Mouse (Mus musculus) liver, embryonic 14.5 days (tissue): ENCODE measurements around the gene Sh2d4b. TPM values are rescaled to one million over a fixed set of nuclear protein-coding genes. Genes with fewer than 3 reads are reported as not detected.

ENCODE experiments used
- ATAC-seq: fragments of 200-750 bp; cut with Nextera tagmentation; 2 replicates; pipeline ENCODE4 v1.8.0; 2017; ENCODE audit warnings: moderate number of reproducible peaks, mild to moderate bottlenecking, moderate library complexity; ENCODE audit not compliant: insufficient read depth
- DNase-seq, 3 experiments: peaks; one replicate each; pipeline ENCODE4 v3.0.0-alpha.2; 2012 to 2013; ENCODE audit warnings: low read depth in 3 of 3, low spot score in 3 of 3
- H3K27ac ChIP-seq: fragments of 300-500 bp; sonication (generic); 2 replicates; pipeline ENCODE4 v1.5.1; 2014; ENCODE audit warnings: moderate library complexity, mild to moderate bottlenecking, control low read depth, inconsistent platforms
- H3K27me3 ChIP-seq: fragments of 300-500 bp; sonication (generic); 2 replicates; pipeline ENCODE4 v1.6.1; 2014; ENCODE audit warnings: mild to moderate bottlenecking, low read length, moderate library complexity; ENCODE audit not compliant: control insufficient read depth, insufficient read depth
- H3K36me3 ChIP-seq: fragments of 300-500 bp; sonication (generic); replicated peaks from 2 replicates; pipeline ENCODE4 v1.6.1; 2014; ENCODE audit warnings: low read depth; ENCODE audit not compliant: control insufficient read depth, insufficient read depth
- H3K4me1 ChIP-seq, 2 experiments: fragments of 200-500 bp in 1 of 2; fragments of 300-500 bp in 1 of 2; sonication (generic) in 1 of 2; replicated peaks; 2 replicates each; pipeline ENCODE4 v1.6.1; 2012 to 2014; ENCODE audit warnings: antibody characterized with exemption in 1 of 2, inconsistent platforms in 1 of 2, low read length in 1 of 2; ENCODE audit not compliant: control insufficient read depth in 2 of 2, insufficient read depth in 2 of 2
- H3K4me2 ChIP-seq: fragments of 300-500 bp; sonication (generic); 2 replicates; pipeline ENCODE4 v1.6.1; 2014; ENCODE audit warnings: low read depth, mild to moderate bottlenecking, control low read depth, moderate library complexity
- H3K4me3 ChIP-seq, 2 experiments: fragments of 200-500 bp in 1 of 2; fragments of 300-500 bp in 1 of 2; sonication (generic) in 1 of 2; 2 replicates each; pipeline ENCODE4 v1.5.1; 2012 to 2014; ENCODE audit warnings: low read depth in 2 of 2, low read length in 2 of 2, mild to moderate bottlenecking in 2 of 2, control low read depth in 1 of 2, inconsistent platforms in 1 of 2, moderate library complexity in 1 of 2; ENCODE audit not compliant: insufficient read depth in 1 of 2
- H3K9ac ChIP-seq: fragments of 300-500 bp; sonication (generic); replicated peaks from 2 replicates; pipeline ENCODE4 v1.6.1; 2014; ENCODE audit warnings: mild to moderate bottlenecking, control low read depth, moderate library complexity
- H3K9me3 ChIP-seq: fragments of 300-500 bp; sonication (generic); 2 replicates; pipeline ENCODE4 v1.6.1; 2016; ENCODE audit warnings: low read length, mixed read lengths; ENCODE audit not compliant: control insufficient read depth
- CTCF ChIP-seq: IDR thresholded peaks from 2 replicates; pipeline ENCODE4 v1.5.1; 2016; ENCODE audit warnings: antibody characterized with exemption, low read depth, control low read depth
- EP300 ChIP-seq: IDR thresholded peaks from 2 replicates; pipeline ENCODE4 v1.6.1; 2016; ENCODE audit warnings: antibody characterized with exemption, low read depth
- WGBS: fragments of 180-500 bp; shearing (Covaris S2); extraction: QIAGEN DNeasy Blood & Tissue Kit; methylation state at CpG from one replicate; pipeline ENCODE4 v1.1.7; 2014; ENCODE audit not compliant: insufficient replicate concordance; 5-methylcytosine and 5-hydroxymethylcytosine counted together
- polyA plus RNA-seq, 2 experiments: library from polyadenylated mRNA; depleted of rRNA in 1 of 2; stranded (reverse) in 1 of 2; unstranded in 1 of 2; fragments of >200 nt; fragmentation: Nextera tagmentation in 1 of 2; extraction: Ambion mirVana in 1 of 2; gene quantifications; 2 replicates each; pipeline versions ENCODE4 v1.2.1 to v1.2.3; 2012 to 2014

Sh2d4b gene
- polyA plus RNA-seq, 2 experiments, result 0.08 to 0.23 TPM

GRCm38 (mm10) chr14:40837397-40837796, 55.7 kb downstream of the Sh2d4b start:
- no peak overlapping the region for H3K27ac ChIP-seq
- H3K36me3 ChIP-seq, result no peaks in the 10 kb centered on the region
- no peaks in the 10 kb centered on the region for H3K4me1 ChIP-seq
- H3K4me3 ChIP-seq, result no peak overlapping the region
- H3K9ac ChIP-seq, result no peak overlapping the region
- no peak overlapping the region for H3K4me2 ChIP-seq
- H3K27me3 ChIP-seq, result no peaks in the 10 kb centered on the region
- no peaks in the 10 kb centered on the region for H3K9me3 ChIP-seq
- no peak for TF ChIP-seq CTCF
- no peak for TF ChIP-seq EP300
- ATAC-seq, result no peak
- DNase-seq, result no peak

- H3K4me3 ChIP-seq, result no peak overlapping the region
- ATAC-seq (no peak), DNase-seq (no peak)
- WGBS, result 71% methylated on average over 9 of the region's 9 CpGs
- no peaks in the 10 kb centered on the region for H3K9me3 ChIP-seq
- H3K36me3 ChIP-seq, result no peaks in the 10 kb centered on the region
- H3K27ac ChIP-seq, result no peak overlapping the region
- no peak overlapping the region for H3K9ac ChIP-seq
- no peak for TF ChIP-seq EP300
- no peak for TF ChIP-seq CTCF
- H3K4me1 ChIP-seq, result no peaks in the 10 kb centered on the region
- H3K4me2 ChIP-seq, result no peak overlapping the region
- no peaks in the 10 kb centered on the region for H3K27me3 ChIP-seq
These were observed 62.6 kb downstream of the Sh2d4b start for GRCm38 (mm10) chr14:40830505-40830904.

GRCm38 (mm10) chr14:40830094-40830493, 63.0 kb downstream of the Sh2d4b start:
- 75% methylated on average over 11 of the region's 11 CpGs for WGBS
- Histone ChIP-seq H3K36me3 (no peaks in the 10 kb centered on the region), H3K4me2 (no peak overlapping the region), H3K9me3 (no peaks in the 10 kb centered on the region), H3K4me1 (no peaks in the 10 kb centered on the region), H3K9ac (no peak overlapping the region), H3K27me3 (no peaks in the 10 kb centered on the region), H3K27ac (no peak overlapping the region), H3K4me3 (no peak overlapping the region)
- no peak for TF ChIP-seq CTCF
- no peak for TF ChIP-seq EP300
- DNase-seq (no peak), ATAC-seq (no peak)

GRCm38 (mm10) chr14:40818051-40818450, 75.0 kb downstream of the Sh2d4b start:
- no peak overlapping the region for H3K4me2 ChIP-seq
- no peaks in the 10 kb centered on the region for H3K36me3 ChIP-seq
- DNase-seq (no peak), ATAC-seq (peak; percentile 39; the same call in 1 of the 2 replicates)
- no peaks in the 10 kb centered on the region for H3K4me1 ChIP-seq
- H3K9ac ChIP-seq, result no peak overlapping the region
- WGBS, result 53% methylated on average over 2 of the region's 2 CpGs
- TF ChIP-seq EP300, result no peak
- TF ChIP-seq CTCF, result no peak
- H3K4me3 ChIP-seq, result no peak overlapping the region
- H3K27me3 ChIP-seq, result no peaks in the 10 kb centered on the region
- H3K27ac ChIP-seq, result no peak overlapping the region
- no peaks in the 10 kb centered on the region for H3K9me3 ChIP-seq

DNA sequence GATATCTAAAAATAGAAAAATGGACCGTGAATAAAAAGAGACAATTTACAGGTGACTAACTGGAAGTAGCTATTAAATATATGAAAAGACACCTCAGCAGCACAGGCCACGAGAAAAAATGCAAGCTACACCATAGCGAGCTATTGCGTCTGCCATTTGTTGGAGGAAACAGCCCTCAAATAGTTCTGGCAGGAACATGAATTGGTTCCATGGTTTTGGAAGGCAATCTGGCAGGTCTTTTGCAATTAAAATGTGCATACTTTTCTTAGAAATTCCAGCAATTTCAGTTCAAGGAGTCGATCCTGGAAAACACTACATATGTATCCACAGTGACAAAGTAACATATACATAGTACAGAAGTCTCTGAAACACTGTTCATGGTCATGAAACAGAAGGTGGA, 76.4 kb downstream of the Sh2d4b start:
- DNase-seq, result no peak
- Histone ChIP-seq H3K4me2 (no peak overlapping the region), H3K36me3 (no peaks in the 10 kb centered on the region), H3K9ac (no peak overlapping the region), H3K27me3 (no peaks in the 10 kb centered on the region), H3K4me1 (no peaks in the 10 kb centered on the region), H3K27ac (no peak overlapping the region), H3K4me3 (no peak overlapping the region), H3K9me3 (no peaks in the 10 kb centered on the region)
- whole genome bisulfite sequencing, result 60% methylated on average over 5 of the region's 5 CpGs
- ATAC-seq, result no peak
- TF ChIP-seq CTCF (no peak), EP300 (no peak)

DNA sequence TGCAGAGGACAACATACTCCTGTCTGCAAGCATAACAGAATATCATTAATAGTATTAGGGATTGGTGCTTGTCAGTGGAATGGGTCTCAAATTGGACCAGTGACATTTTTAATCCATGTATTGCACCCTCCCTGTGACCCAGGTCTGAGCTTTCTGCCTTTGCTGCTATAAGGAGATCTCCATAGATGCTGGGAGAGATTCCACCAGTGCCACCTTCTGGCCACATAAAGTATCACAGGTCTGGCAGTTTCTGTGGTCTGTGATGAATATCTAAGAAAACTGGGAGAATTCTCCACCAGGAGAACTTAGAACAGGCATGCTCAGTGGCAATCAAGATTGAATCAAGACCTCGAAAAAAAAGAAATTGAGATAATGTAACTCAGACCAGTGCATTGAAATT, 101.5 kb downstream of the Sh2d4b start:
- Histone ChIP-seq H3K36me3 (no peaks in the 10 kb centered on the region), H3K4me1 (no peaks in the 10 kb centered on the region), H3K27me3 (no peaks in the 10 kb centered on the region), H3K9me3 (no peaks in the 10 kb centered on the region), H3K27ac (no peak overlapping the region), H3K4me2 (no peak overlapping the region), H3K4me3 (no peak overlapping the region), H3K9ac (no peak overlapping the region)
- ATAC-seq (no peak), DNase-seq (no peak)
- WGBS, result 22% methylated on average over 1 of the region's 1 CpGs
- TF ChIP-seq CTCF (peak; percentile 55), EP300 (no peak)
